Mouse (Mus musculus): Measurements from ENCODE around the gene Cdx4.

Gene Cdx4

GRCm38 (mm10) chrX:103321146-103321545, at the start of gene Cdx4:
Cdx4 (plus strand) TSS chrX:103321398.
- no peak for DNase-seq (ENCODE audit: extremely low read depth, low read depth, low spot score)

GRCm38 (mm10) chrX:103274325-103274724, 46.9 kb upstream of the Cdx4 start:
- no peak for DNase-seq (ENCODE audit: extremely low read depth, low read depth, low spot score)

GRCm38 (mm10) chrX:103286899-103287722, 34.1 kb upstream of the Cdx4 start:
- DNase-seq (ENCODE audit: extremely low read depth, low read depth, low spot score), result no peak

- DNase-seq (ENCODE audit: extremely low read depth, low read depth, low spot score), result no peak
Measured at GRCm38 (mm10) chrX:103287846-103288377, 33.3 kb upstream of the Cdx4 start.

GRCm38 (mm10) chrX:103288485-103289330, 32.5 kb upstream of the Cdx4 start:
- no peak for DNase-seq (ENCODE audit: extremely low read depth, low read depth, low spot score)

GRCm38 (mm10) chrX:103298937-103299336, 22.3 kb upstream of the Cdx4 start:
- no peak for DNase-seq (ENCODE audit: extremely low read depth, low read depth, low spot score)

GRCm38 (mm10) chrX:103308262-103308661, 12.9 kb upstream of the Cdx4 start:
- DNase-seq (ENCODE audit: extremely low read depth, low read depth, low spot score), result no peak

- no peak for DNase-seq (ENCODE audit: extremely low read depth, low read depth, low spot score)
Measured at GRCm38 (mm10) chrX:103311723-103312122, 9.5 kb upstream of the Cdx4 start.

- DNase-seq (ENCODE audit: extremely low read depth, low read depth, low spot score), result no peak
Measured at GRCm38 (mm10) chrX:103314146-103314545, 7.1 kb upstream of the Cdx4 start.

- no peak for DNase-seq (ENCODE audit: extremely low read depth, low read depth, low spot score)
Measured at GRCm38 (mm10) chrX:103325900-103326299, 4.7 kb downstream of the Cdx4 start.

GRCm38 (mm10) chrX:103329386-103329785, 8.2 kb downstream of the Cdx4 start:
- DNase-seq (ENCODE audit: extremely low read depth, low read depth, low spot score), result no peak

- DNase-seq (ENCODE audit: extremely low read depth, low read depth, low spot score), result no peak
Measured at GRCm38 (mm10) chrX:103331125-103331858, 10.1 kb downstream of the Cdx4 start.

- no peak for DNase-seq (ENCODE audit: extremely low read depth, low read depth, low spot score)
Measured at GRCm38 (mm10) chrX:103341369-103342113, 20.3 kb downstream of the Cdx4 start.

GRCm38 (mm10) chrX:103355784-103356183, 34.6 kb downstream of the Cdx4 start:
- no peak for DNase-seq (ENCODE audit: extremely low read depth, low read depth, low spot score)

GRCm38 (mm10) chrX:103356287-103356686, 35.1 kb downstream of the Cdx4 start, which contains the start of gene Chic1:
Chic1 (plus strand) TSS chrX:103356476.
- no peak for DNase-seq (ENCODE audit: extremely low read depth, low read depth, low spot score)

- no peak for DNase-seq (ENCODE audit: extremely low read depth, low read depth, low spot score)
Measured at GRCm38 (mm10) chrX:103356761-103357236, 35.6 kb downstream of the Cdx4 start.

GRCm38 (mm10) chrX:103366201-103366600, 45.0 kb downstream of the Cdx4 start:
- no peak for DNase-seq (ENCODE audit: extremely low read depth, low read depth, low spot score)

- DNase-seq (ENCODE audit: extremely low read depth, low read depth, low spot score), result no peak
Measured at GRCm38 (mm10) chrX:103368650-103369049, 47.5 kb downstream of the Cdx4 start.

GRCm38 (mm10) chrX:103371221-103371620, 50.0 kb downstream of the Cdx4 start:
- no peak for DNase-seq (ENCODE audit: extremely low read depth, low read depth, low spot score)

- DNase-seq (ENCODE audit: extremely low read depth, low read depth, low spot score), result no peak
Measured at GRCm38 (mm10) chrX:103371627-103372026, 50.4 kb downstream of the Cdx4 start.
